Mouse (Mus musculus): ENCODE data around the gene Rora. TPM values are rescaled to one million over a fixed set of nuclear protein-coding genes. Genes with fewer than 3 reads are reported as not detected.

Gene Rora
- polyA plus RNA-seq, 1 experiment from 2014 or later: 8.9 TPM

GRCm38 (mm10) chr9:69285011-69285410, 631.4 kb downstream of the Rora start:
- ATAC-seq (ENCODE audit: low FRiP score, low read depth): no peak
- H3K27me3 ChIP-seq: 0 out of 2 replicates have a peak, but pooled peaks cover 5% of the 10 kb centered on the region
- WGBS: 92% methylated on average over 3 of the region's 3 CpGs

GRCm38 (mm10) chr9:69288113-69288512, 634.5 kb downstream of the Rora start:
- Histone ChIP-seq H3K9me3 (no peaks in the 10 kb centered on the region), H3K4me3 (no peak overlapping the region), H3K9ac (replicated peaks) (no peak overlapping the region), H3K36me3 (no peaks in the 10 kb centered on the region), H3K27me3 (peaks cover 32% of the 10 kb centered on the region), H3K4me1 (peaks cover 21% of the 10 kb centered on the region), H3K27ac (replicated peaks) (no peak overlapping the region), H3K4me2 (replicated peaks) (no peak overlapping the region)
- ATAC-seq (ENCODE audit: low FRiP score, low read depth): no peak
- 83% methylated on average over 1 of the region's 1 CpGs for WGBS

More at GRCm38 (mm10) chr9:69285011-69285410, 631.4 kb downstream of the Rora start:
- H3K4me1 ChIP-seq: peaks cover 6% of the 10 kb centered on the region
- H3K4me2 ChIP-seq (replicated peaks): no peak overlapping the region
- no peaks in the 10 kb centered on the region for H3K9me3 ChIP-seq
- H3K9ac ChIP-seq (replicated peaks): no peak overlapping the region
- H3K36me3 ChIP-seq: no peaks in the 10 kb centered on the region
- H3K4me3 ChIP-seq: no peak overlapping the region
- H3K27ac ChIP-seq (replicated peaks): no peak overlapping the region

- H3K4me3 ChIP-seq: no peak overlapping the region
- no peaks in the 10 kb centered on the region for H3K9me3 ChIP-seq
- no peak for ATAC-seq (ENCODE audit: low FRiP score, low read depth)
- H3K4me2 ChIP-seq (replicated peaks): no peak overlapping the region
- no peak overlapping the region for H3K9ac ChIP-seq (replicated peaks)
- H3K27ac ChIP-seq (replicated peaks): no peak overlapping the region
- peaks cover 21% of the 10 kb centered on the region for H3K4me1 ChIP-seq
- H3K27me3 ChIP-seq: peaks cover 37% of the 10 kb centered on the region
- no peaks in the 10 kb centered on the region for H3K36me3 ChIP-seq
- WGBS: 43% methylated on average over 5 of the region's 5 CpGs
Observed at GRCm38 (mm10) chr9:69288586-69288985, 635.0 kb downstream of the Rora start.

- H3K9ac ChIP-seq (replicated peaks): peak overlapping the region; percentile 60
- peak; percentile 92 for ATAC-seq (ENCODE audit: low FRiP score, low read depth)
- H3K4me2 ChIP-seq (replicated peaks): peak overlapping the region; percentile 95
- no peaks in the 10 kb centered on the region for H3K36me3 ChIP-seq
- peaks cover 21% of the 10 kb centered on the region for H3K4me1 ChIP-seq
- H3K9me3 ChIP-seq: no peaks in the 10 kb centered on the region
- H3K27ac ChIP-seq (replicated peaks): peak overlapping the region; percentile 30; the same call in 1 of the 2 replicates
- H3K27me3 ChIP-seq: peaks cover 42% of the 10 kb centered on the region
- peak overlapping the region; percentile 73 for H3K4me3 ChIP-seq
- under 1% methylated on average over 57 of the region's 59 CpGs for WGBS
Observed at GRCm38 (mm10) chr9:69289056-69290017, 635.8 kb downstream of the Rora start.

GRCm38 (mm10) chr9:69290018-69290880, 636.7 kb downstream of the Rora start:
- H3K9me3 ChIP-seq: no peaks in the 10 kb centered on the region
- WGBS: 1% methylated on average over 70 of the region's 73 CpGs
- peak; percentile 79 for ATAC-seq (ENCODE audit: low FRiP score, low read depth)
- H3K27ac ChIP-seq (replicated peaks): peak overlapping the region; percentile 30; the same call in 1 of the 2 replicates
- H3K4me2 ChIP-seq (replicated peaks): peak overlapping the region; percentile 95
- no peaks in the 10 kb centered on the region for H3K36me3 ChIP-seq
- peak overlapping the region; percentile 60 for H3K9ac ChIP-seq (replicated peaks)
- peaks cover 48% of the 10 kb centered on the region for H3K27me3 ChIP-seq
- peaks cover 21% of the 10 kb centered on the region for H3K4me1 ChIP-seq
- H3K4me3 ChIP-seq: peak overlapping the region; percentile 73

GRCm38 (mm10) chr9:69290881-69291450, 637.4 kb downstream of the Rora start:
- Histone ChIP-seq H3K9ac (replicated peaks) (peak overlapping the region; percentile 60), H3K36me3 (no peaks in the 10 kb centered on the region), H3K4me1 (peaks cover 21% of the 10 kb centered on the region), H3K4me2 (replicated peaks) (peak overlapping the region; percentile 95), H3K9me3 (no peaks in the 10 kb centered on the region), H3K27ac (replicated peaks) (no peak overlapping the region), H3K27me3 (peaks cover 48% of the 10 kb centered on the region), H3K4me3 (peak overlapping the region; percentile 73)
- no peak for ATAC-seq (ENCODE audit: low FRiP score, low read depth)
- under 1% methylated on average over 29 of the region's 29 CpGs for WGBS

- Histone ChIP-seq H3K9me3 (no peaks in the 10 kb centered on the region), H3K9ac (replicated peaks) (no peak overlapping the region), H3K36me3 (no peaks in the 10 kb centered on the region), H3K27ac (replicated peaks) (no peak overlapping the region), H3K4me1 (peaks cover 21% of the 10 kb centered on the region), H3K4me3 (peak overlapping the region; percentile 73), H3K27me3 (peaks cover 48% of the 10 kb centered on the region), H3K4me2 (replicated peaks) (peak overlapping the region; percentile 95)
- no peak for ATAC-seq (ENCODE audit: low FRiP score, low read depth)
- 8% methylated on average over 13 of the region's 13 CpGs for WGBS
Observed at GRCm38 (mm10) chr9:69291451-69291850, 637.9 kb downstream of the Rora start.

GRCm38 (mm10) chr9:69292353-69292752, 638.8 kb downstream of the Rora start:
- no peak overlapping the region for H3K27ac ChIP-seq (replicated peaks)
- no peak overlapping the region for H3K4me2 ChIP-seq (replicated peaks)
- H3K4me1 ChIP-seq: peaks cover 21% of the 10 kb centered on the region
- H3K9ac ChIP-seq (replicated peaks): no peak overlapping the region
- H3K36me3 ChIP-seq: no peaks in the 10 kb centered on the region
- H3K27me3 ChIP-seq: peaks cover 48% of the 10 kb centered on the region
- WGBS: 50% methylated on average over 5 of the region's 5 CpGs
- H3K9me3 ChIP-seq: no peaks in the 10 kb centered on the region
- no peak overlapping the region for H3K4me3 ChIP-seq
- ATAC-seq (ENCODE audit: low FRiP score, low read depth): no peak

- no peak overlapping the region for H3K4me2 ChIP-seq (replicated peaks)
- no peak overlapping the region for H3K4me3 ChIP-seq
- H3K4me1 ChIP-seq: peaks cover 21% of the 10 kb centered on the region
- H3K27me3 ChIP-seq: peaks cover 46% of the 10 kb centered on the region
- H3K27ac ChIP-seq (replicated peaks): no peak overlapping the region
- no peak for ATAC-seq (ENCODE audit: low FRiP score, low read depth)
- 71% methylated on average over 12 of the region's 12 CpGs for WGBS
- H3K9ac ChIP-seq (replicated peaks): no peak overlapping the region
- H3K36me3 ChIP-seq: no peaks in the 10 kb centered on the region
- H3K9me3 ChIP-seq: no peaks in the 10 kb centered on the region
Observed at GRCm38 (mm10) chr9:69292776-69293687, 639.4 kb downstream of the Rora start.

GRCm38 (mm10) chr9:69293688-69294074, 640.1 kb downstream of the Rora start:
- H3K9ac ChIP-seq (replicated peaks): no peak overlapping the region
- WGBS: 77% methylated on average over 8 of the region's 8 CpGs
- H3K36me3 ChIP-seq: no peaks in the 10 kb centered on the region
- no peaks in the 10 kb centered on the region for H3K9me3 ChIP-seq
- H3K4me1 ChIP-seq: peaks cover 21% of the 10 kb centered on the region
- ATAC-seq (ENCODE audit: low FRiP score, low read depth): no peak
- no peak overlapping the region for H3K4me3 ChIP-seq
- H3K4me2 ChIP-seq (replicated peaks): no peak overlapping the region
- peaks cover 44% of the 10 kb centered on the region for H3K27me3 ChIP-seq
- H3K27ac ChIP-seq (replicated peaks): no peak overlapping the region

- Histone ChIP-seq H3K27me3 (peaks cover 44% of the 10 kb centered on the region), H3K4me2 (replicated peaks) (no peak overlapping the region), H3K4me1 (peaks cover 16% of the 10 kb centered on the region), H3K4me3 (no peak overlapping the region), H3K27ac (replicated peaks) (no peak overlapping the region), H3K9ac (replicated peaks) (no peak overlapping the region), H3K36me3 (no peaks in the 10 kb centered on the region), H3K9me3 (no peaks in the 10 kb centered on the region)
- 87% methylated on average over 5 of the region's 5 CpGs for WGBS
- ATAC-seq (ENCODE audit: low FRiP score, low read depth): no peak
Observed at GRCm38 (mm10) chr9:69294426-69294825, 640.8 kb downstream of the Rora start.

All from midbrain, embryonic 12.5 days (tissue).